Mouse (Mus musculus) embryonic fibroblast, embryonic 13.5 days (primary cell): Measurements from ENCODE around the gene Yy1.

ENCODE experiments used
- CTCF ChIP-seq: IDR thresholded peaks from 2 replicates; pipeline ENCODE4 v1.5.1; 2011; ENCODE audit warnings: mild to moderate bottlenecking, control low read depth, low read length, moderate library complexity, borderline replicate concordance; ENCODE audit not compliant: insufficient read depth
- POLR2A ChIP-seq: IDR thresholded peaks from 2 replicates; pipeline ENCODE4 v1.6.1; 2011; ENCODE audit warnings: low read depth, mild to moderate bottlenecking, control low read depth, low read length, moderate library complexity

- TF ChIP-seq CTCF (no peak), POLR2A (no peak)
These were observed 63.4 kb downstream of the Yy1 start for GRCm38 (mm10) chr12:108856186-108856585.
